Mouse (Mus musculus) urinary bladder, postnatal 25 days (tissue): ENCODE results near the gene Rabl2.
A peak's percentile ranks its signal among the peaks of the same experiment; 100 is the strongest.

Experiments
- DNase-seq: peaks from one replicate; pipeline ENCODE4 v3.0.0; 2022; ENCODE audit warnings: low spot score

Gene Rabl2

DNA sequence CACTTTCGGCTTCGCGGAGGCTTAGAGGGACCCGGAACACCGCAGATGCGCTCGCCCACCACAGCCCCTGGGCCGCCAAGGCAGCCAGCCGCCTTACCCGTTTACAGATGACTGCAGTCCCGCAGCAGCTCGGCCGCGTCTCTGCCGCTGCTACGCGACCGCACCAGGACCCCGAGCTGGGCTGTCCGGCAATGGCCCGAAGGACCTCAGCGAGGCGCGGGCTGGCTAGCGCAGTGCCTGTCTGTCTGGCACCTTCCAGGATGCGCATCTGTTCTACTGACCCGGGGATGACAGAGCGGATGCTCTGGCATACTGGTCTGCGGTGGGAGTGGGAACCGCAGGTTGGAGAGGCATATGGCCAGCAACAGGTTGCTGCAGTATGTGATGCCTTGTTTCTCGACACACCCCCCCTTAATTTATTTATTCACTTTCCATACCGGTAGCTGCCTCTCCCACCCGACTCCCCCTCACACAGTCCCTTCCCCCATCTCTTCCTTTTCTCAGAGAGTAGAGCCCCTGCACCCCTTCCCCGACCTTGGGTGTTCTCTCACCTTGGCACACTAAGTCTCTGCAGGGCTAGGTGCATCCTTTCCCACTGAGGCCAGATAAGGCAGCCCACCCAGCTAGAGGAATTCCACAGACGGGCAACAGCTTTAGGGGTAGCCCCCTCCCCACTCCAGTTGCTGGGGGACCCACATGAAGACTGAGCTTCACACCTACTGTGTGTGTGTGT lies at the start of gene Rabl2:
TSS of gene Rabl2 (minus strand) at position 201 of the 733 bp plus-strand sequence.
- peak; percentile 91 for DNase-seq

DNA sequence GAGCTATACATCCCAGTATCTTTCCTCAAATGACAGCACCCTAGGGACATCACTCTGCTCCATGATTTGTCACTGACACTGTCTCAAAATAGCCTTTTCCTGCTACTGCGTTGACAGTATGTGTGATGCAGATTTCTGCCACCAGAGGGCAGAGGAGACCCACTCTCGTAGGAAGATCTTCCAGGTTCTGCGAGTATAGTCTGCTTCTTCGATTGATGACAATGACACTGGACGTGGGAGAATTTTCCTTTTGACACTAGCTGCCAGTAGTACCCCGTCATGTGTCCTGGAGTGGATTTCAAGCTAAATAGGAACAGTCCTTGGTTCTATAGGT lies 31.9 kb upstream of the Rabl2 start:
- peak; percentile 47 for DNase-seq

DNA sequence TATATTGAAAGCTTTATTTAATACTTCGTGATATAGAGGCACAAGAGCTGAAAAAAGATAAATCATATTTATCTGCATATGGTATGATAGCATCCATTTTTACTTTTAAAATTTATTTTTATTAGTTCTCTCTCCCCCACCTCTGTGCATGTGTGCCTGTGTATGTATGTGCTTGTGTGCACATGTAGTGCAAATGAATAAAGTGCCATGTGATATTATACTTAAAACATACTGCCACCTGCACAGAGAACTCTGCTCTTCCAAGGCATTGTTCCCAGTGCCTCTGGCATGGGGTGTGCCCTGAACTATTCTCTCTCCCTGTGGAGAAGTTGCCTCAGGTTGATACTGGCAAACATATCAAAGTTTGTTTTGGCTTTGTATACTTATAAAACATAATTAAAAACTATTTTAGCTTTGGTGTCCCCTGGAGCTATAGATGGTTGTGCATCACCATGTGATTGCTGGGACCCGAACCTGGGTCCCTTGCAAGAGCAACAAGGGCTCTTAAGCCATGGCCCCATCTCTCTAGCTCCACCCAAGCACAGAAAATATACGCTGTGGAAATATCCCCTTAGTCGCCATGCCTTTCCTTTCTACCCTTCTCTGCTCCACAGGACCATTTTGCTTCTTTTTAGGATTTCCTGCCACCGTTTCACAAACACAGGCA lies 31.4 kb upstream of the Rabl2 start:
- no peak for DNase-seq

DNA sequence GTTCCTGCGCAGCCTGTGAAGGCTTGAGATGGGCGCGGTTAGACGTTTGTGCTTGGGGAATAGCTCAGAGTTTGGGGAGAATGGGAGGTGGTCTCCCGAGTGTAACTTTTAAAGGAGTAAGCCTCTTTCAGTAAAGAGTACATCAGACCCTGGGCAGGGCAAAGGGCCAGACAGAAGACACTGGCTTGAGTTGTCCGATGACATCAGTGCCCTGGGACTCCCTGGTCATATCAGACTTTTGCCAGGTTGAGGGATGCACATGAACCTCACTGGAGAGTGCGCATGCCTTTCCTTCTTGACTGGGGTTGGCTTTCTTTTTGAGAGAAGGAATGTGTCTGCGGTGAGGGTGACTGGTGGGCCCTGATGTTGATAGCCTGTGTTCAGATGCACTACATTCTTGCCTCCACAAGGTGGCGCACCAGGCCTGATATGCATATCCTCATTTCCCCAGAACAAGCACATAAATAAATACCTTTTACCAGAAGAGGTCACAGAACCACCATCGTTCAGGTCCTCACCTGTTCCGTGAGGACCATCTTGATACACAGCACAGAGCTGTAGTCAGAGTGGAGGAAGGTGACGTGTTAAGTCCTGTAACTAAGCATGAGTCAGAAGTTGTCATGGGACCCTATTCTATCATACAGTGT lies 30.7 kb upstream of the Rabl2 start:
- peak; percentile 18 for DNase-seq

DNA sequence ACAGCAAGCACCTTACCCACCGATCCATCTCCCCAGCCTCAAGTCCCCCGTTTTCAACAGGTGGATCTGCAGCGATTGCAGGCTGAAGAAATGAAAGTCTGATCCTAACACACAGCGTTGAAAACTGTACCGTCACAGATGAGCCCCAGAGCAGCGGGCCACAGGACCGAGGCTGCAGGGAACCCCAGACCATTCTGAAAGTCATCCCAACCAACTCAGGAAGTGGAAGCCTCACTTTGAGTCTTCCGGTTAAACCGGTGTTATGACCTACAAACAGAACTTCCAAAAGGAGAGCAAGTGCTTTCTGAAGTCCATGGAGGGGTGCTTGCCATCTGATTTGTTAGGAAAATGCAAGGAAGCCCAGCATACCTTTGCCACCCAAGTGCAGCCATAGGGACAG lies 16.2 kb upstream of the Rabl2 start:
- DNase-seq, result no peak

DNA sequence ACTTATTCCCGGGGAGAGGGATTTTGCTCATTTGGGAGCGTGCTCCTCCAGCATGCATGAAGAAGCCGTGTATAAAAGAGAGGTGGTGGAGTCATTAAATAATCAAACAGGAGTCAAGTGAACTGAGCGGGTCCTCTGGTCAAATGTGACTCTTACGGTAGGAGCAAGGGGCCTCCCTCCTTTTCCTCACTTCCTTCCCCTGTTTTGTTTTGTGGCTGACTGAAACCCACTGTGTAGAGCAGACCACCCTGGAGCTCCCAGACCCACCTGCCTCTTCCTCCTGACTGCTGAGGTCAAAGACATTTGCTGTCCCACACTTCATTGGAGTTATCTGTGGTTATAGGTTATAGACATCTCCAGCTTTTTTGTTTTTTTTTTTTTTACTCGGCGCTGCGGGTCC lies 15.8 kb upstream of the Rabl2 start:
- DNase-seq, result no peak

DNA sequence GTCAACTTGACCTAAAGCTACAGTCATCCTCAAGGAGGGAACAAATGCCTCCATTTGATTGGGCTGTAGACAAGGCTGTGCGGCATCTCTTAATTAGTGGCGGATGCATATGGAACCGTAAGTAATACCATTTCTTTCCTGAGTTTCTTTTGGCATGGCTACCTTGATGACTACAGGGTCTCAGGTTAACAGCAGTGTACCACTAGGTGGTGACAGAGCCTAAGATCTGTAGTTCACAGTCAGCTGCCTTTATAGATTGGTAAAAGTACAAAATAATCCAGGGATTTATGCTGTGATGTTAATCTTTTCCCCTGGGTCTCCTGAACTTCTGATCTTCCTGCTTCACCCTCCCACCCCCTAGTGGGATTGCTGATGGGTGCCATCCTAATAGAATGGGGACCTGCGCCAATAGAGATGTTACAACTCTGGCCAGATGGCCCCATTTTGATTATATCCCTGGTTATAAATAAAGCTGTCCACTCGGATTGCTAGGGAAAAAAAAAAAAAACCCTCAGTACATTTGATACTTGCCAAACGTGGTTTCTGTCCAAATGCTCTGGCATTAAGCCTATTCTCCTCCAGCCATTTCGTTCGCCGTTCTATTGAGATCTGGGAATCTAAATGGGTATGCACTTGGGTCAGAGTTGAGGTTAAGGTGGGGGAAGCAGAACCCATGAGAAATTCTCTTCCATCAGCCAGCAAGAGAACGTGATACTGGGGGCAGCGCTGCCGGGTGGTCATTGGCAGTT lies 14.3 kb upstream of the Rabl2 start:
- no peak for DNase-seq

DNA sequence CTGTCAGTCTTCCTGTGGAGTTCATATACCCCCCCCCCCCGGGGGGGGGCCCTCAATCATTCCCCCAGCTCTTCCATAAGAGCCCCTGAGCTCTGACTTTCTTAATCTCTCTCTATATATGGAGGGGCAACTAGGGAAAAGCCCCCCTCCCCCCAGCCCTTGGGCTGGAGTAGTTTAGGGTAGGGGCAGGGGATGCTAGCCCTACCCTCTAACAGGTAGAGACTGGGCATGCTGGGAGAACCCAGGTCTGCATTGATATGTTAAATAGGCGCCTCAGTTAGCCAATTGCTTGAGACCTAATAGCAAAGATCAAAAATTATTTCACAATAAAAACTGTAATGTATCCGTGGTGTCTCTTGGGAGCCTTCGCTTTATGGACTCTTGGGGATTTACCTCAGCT lies 825 bp upstream of the Rabl2 start:
- no peak for DNase-seq

DNA sequence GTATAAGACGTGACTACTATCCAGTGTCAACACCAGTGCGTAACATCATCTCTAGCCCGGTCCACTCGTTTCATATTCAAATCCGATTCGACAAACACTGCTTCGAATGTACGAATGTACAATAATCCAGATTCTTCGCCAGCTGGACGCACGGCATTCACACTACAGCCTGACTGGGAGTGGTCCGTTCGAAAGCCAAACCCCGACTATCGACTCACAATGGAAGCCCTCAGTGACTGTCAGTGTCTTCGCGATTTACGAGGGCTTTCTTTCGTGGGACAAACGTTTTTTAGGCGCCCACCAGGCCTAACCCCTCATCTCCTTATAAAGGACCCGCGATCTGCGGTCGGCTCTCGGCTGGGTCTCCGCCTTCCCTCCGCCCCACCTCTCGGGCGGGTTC lies 406 bp downstream of the Rabl2 start:
- no peak for DNase-seq

DNA sequence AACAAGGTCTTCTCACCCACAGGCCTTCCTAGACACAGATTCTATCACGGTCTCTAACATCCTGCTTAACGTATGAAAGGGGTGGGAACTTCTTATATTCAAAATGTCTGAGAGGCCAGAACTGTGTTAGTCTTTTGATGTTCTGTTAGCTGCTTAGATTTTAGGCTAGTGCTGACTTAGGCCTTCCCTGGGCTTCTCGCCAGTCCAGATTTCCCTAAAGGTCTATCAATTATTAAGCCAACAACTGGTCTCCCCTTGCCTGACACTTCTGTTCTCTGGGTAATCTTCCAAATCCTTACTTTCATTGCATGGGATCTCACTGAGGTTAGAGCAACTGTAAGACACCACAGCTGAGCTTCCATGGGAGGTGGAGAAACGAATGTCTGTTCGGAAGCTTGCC lies 2.6 kb downstream of the Rabl2 start:
- DNase-seq, result no peak

DNA sequence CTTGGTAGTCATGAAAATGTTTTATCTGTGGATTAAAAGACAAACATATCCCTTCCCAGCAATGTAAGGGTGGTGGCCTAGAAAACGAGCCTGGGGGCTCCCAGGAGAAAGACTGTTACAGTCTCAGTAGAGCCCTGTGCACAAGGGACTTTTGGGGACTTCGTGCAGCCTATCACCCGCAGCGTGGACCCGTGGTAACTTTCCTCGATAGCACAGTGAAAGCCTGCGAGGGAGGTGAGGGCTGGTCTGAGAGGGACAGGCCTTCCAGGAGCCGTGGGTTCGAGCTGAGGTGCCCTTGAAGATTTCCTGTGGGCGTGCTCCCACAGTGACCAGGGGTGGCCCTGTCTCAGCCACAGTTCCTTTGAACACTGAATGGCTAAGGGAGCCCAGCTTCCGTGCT lies 6.1 kb downstream of the Rabl2 start:
- DNase-seq, result no peak

DNA sequence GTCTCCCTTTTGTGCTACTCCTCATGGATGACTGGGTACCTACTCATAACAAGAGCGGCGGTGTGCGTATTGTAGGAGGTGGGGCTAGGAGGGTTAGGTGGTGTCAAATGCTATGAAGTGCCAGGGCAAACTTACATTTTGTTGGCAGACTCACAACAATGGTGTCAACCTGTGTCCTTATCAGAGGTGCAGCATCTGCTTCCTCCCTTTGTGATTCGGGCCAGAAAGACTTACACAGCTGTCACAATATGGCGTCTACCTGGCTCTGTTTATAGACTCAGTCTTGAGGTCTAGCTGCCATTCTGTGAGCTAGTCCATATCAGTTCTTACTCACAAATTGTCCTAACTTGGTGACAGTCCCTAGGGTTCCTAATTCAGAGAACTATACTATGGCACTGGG lies 6.6 kb downstream of the Rabl2 start:
- no peak for DNase-seq

DNA sequence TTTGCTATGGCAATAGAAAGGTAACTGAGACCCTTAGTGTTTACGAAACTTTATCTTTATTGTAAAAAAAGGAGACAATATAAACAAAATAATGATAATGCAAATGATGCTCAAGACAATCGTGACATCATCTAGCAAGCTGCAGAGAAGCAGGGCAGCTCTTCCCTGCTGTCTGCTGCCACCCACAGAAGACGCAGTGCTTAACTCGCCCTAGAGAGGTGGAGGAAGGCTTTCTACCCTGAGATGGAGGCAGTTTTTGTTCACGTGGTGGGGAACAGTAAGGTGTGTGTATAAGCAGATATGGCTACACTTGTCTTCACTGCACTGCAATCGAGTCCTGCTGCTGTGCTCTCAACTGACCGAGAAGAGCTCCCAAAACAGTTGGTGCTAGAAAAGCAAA lies 9.2 kb downstream of the Rabl2 start:
- no peak for DNase-seq

DNA sequence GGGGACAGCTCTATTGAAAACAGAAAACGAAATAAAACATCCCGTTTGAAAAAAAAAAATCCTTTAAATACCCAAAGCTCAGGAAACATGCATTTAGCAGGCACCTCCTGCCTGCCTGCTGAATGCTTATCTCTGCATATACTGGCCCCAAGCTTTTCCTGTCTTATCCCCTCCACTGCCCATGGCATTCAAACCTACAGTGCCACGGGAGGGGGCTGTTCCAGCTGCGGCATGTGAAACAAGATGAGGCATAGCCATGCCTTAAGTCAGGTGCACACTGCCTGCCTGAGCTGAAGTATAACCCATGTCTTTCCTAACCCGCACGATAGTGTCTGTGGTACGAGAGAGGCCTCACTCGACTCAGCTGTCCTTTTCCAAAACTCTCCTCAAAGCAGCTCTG lies 19.6 kb downstream of the Rabl2 start:
- no peak for DNase-seq

DNA sequence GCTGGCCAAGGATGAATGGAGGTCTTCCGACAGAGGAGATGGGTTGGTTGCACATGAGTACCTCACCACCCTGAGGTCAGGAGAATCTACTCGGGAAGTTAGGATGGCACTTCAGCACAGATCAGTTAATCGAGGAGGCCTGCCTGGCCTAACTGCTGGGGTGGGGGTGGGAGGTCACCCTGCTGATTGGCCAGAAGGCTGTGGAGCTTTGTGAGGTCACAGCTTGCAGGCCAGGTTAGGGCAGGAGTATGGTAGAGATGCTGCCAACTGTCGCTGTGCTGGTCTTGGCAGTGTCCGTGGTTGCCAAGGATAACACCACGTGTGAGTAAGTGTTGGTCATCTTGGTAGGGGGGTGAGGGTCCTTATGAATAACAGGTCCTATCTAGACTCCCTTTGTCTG lies 23.6 kb downstream of the Rabl2 start, which contains the start of gene Acr:
TSS of gene Acr (plus strand) at position 213 of the 400 bp plus-strand sequence.
- DNase-seq, result no peak

DNA sequence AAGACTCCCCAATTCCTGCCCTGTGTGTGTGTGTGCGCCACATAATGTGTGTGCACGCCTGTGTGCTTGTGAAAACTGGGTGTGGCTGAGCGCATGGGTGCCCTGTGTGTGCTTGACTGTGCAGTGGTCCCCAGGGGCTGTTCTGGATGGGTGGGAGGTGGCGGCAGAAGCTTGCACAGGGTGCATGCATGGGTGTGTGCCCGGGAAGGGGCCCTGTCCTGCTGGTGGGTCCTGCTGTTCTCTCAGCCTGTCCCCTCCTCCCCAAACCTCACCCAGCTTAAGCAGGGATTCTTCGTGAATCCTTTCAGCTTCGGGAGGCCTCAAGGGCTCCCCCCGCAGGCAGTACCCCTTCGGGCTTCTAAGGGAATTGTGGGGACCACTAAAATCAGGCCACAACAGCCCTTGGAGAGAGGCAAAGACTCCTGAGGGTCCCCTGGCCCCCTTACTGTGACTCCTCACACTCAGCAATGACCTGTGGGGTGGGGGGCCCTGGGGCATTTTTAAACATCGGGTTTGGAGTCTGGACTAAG lies 32.5 kb downstream of the Rabl2 start:
- no peak for DNase-seq

DNA sequence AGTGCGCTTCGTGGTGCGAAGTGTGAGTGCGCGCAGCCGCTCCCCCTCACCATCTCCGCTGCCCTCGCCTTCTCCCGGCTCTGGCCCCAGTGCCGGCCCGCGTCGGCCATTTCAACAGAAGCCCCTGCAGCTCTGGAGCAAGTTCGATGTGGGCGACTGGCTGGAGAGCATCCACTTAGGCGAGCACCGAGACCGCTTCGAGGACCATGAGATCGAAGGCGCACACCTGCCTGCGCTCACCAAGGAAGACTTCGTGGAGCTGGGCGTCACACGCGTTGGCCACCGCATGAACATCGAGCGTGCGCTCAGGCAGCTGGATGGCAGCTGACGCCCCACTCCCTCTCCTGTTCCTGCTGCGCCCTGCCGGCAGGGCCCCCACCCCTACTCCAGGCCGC lies 33.7 kb downstream of the Rabl2 start:
- DNase-seq, result no peak

DNA sequence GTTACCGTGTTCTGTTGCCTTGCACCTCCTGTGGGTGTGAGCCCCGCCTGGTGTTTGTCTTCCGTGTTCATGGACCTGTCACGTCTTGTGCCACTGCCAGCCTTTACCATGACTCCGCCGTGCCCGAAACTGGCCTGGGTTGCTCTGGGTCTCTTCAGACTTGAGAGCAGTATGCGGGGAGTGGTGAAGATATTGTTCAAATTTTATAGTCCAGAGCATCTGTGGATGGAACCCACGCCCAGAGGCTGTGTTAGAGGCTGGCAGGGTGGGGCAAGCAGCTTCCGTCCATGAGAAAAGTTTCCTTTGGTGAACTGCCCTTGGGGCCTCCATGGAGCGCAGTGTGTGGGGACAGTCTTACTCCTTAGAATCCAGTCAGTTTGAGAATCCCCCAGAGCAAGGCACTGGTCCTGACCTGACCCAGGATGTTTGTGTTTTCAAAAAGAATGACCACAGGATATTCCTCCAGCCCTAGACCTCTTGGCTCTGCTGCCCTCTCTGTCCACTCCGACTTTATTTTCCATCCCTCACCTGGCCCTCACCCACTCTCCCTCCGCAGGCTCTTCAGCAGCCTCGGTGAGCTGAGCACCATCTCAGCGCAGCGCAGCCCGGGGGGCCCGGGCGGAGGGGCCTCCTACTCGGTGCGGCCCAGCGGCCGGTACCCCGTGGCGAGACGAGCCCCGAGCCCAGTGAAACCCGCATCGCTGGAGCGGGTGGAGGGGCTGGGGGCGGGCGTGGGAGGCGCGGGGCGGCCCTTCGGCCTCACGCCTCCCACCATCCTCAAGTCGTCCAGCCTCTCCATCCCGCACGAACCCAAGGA lies 34.3 kb downstream of the Rabl2 start:
- peak; percentile 26 for DNase-seq

DNA sequence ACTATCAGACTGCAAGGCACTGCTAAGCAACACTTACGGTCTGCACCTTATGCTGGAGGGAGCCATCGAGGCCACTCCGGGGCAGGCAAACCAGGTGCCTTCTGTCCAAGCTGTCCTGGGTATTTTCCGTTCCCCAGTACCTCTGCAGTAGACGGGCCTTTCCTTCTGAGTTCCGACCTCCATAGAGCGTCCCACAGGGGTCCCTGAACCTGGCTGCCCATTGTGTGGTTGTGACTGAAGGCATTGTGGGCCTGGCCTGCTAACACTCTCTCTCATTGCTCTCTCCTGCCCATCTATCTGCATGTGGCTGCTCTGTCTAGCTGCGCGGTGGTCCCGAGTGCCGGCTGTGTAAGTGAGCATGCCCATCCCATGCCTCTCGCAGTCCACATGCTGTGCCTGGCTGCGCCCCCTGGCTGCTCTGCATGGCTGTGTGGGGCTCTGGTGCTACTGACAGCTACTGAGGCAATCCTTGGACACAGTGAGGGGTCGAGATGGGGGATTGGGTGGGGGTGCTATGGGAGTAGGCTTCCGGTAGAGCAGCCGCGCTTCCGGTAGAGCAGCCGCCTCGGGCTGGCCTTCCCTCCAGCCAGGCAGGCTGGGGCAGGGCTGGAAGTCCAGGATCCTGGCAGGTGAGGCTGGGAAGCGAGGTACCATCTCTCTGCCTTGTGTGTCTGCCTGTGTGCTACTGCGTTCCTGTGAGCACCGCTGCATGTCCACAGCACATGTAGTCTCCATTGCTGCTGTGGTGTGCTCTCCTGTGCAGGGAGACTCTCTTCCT lies 35.1 kb downstream of the Rabl2 start:
- DNase-seq, result no peak

DNA sequence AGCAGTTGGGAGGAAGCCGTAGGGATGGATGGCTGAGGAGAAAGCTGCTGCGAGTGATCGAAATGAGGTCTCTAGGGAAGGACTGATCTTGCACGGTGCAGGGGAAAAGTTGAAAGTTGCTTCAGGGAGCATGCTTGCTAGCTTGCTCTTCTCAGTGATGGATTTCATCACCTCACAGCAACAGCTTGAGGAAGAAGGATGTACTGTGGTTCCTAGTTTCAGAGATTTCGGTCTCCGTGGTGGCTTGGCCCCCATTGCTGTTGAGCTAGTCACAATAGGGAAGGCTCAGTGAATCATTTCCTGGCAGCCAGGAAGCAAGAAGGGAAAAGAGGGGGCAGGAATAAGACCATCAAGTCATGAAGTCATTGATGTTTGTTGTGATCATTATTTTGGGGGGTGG lies 36.1 kb downstream of the Rabl2 start:
- DNase-seq, result no peak

DNA sequence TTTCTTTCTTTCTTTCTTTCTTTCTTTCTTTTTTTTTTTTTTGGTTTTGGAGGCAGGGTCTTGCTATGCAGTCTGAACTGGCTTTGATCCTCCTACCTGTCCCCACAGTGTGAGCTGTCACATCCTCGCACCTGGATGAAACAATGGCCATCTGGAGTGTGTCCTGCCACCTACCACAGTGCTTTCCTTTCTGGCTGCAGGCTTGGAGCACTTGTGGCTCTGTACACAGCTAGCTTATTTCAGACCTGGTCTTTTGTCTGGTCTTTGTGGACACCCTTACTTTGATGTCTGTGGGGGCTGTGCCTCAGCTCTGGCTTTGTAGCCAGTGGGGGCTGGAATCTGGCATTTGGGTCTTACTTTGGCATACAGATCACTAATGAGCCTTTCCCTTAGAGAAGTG lies 40.0 kb downstream of the Rabl2 start:
- no peak for DNase-seq
